Mouse (Mus musculus): ENCODE data around the gene Gm20388. TPM values are rescaled to one million over a fixed set of nuclear protein-coding genes. Genes with fewer than 3 reads are reported as not detected.
A peak's percentile ranks its signal among the peaks of the same experiment; 100 is the strongest.

Gene Gm20388
- polyA plus RNA-seq, 1 experiment, result 59.3 TPM

GRCm38 (mm10) chr8:119941471-119941870 is 30.8 kb downstream of the Gm20388 start:
- no peak for DNase-seq (ENCODE audit: low read depth)
- no peak for TF ChIP-seq POLR2A (IDR thresholded peaks at IDR 0.05; ENCODE audit: borderline replicate concordance, extremely low read depth, insufficient read depth, insufficient read length, poor library complexity, severe bottlenecking)
- no peak for TF ChIP-seq CTCF (IDR thresholded peaks at IDR 0.05; ENCODE audit: borderline replicate concordance, extremely low read depth, insufficient read depth, insufficient read length)

DNA sequence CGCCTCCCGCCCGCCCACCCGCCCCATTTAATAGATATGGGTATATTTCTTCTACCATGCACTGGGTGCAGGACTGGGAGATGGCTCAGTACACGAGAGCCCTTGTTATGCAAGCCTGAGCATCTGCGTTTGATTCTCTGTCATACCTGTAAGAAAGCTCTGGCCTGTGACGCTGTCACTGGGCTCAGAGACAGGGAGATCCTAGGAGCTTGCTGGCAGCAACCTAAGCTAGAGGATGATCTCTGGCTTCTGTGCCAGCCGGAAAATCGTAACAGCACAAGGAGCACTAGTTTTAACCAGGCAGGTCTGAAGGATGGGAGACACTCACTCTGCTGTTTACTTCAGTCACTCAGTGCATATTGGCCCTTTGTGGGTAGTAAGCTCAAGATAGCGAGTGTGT is 33.0 kb downstream of the Gm20388 start:
- no peak for DNase-seq (ENCODE audit: low read depth)
- no peak for TF ChIP-seq CTCF (IDR thresholded peaks at IDR 0.05; ENCODE audit: borderline replicate concordance, extremely low read depth, insufficient read depth, insufficient read length)
- no peak for TF ChIP-seq POLR2A (IDR thresholded peaks at IDR 0.05; ENCODE audit: borderline replicate concordance, extremely low read depth, insufficient read depth, insufficient read length, poor library complexity, severe bottlenecking)

- DNase-seq (ENCODE audit: low read depth), result peak; percentile 80
Measured at GRCm38 (mm10) chr8:119944096-119944811, 33.6 kb downstream of the Gm20388 start.

GRCm38 (mm10) chr8:119946326-119946865 is 35.8 kb downstream of the Gm20388 start:
- DNase-seq (ENCODE audit: low read depth), result no peak
- TF ChIP-seq CTCF (IDR thresholded peaks at IDR 0.05; ENCODE audit: borderline replicate concordance, extremely low read depth, insufficient read depth, insufficient read length) (no peak), POLR2A (IDR thresholded peaks at IDR 0.05; ENCODE audit: borderline replicate concordance, extremely low read depth, insufficient read depth, insufficient read length, poor library complexity, severe bottlenecking) (no peak)

More at GRCm38 (mm10) chr8:119944096-119944811, 33.6 kb downstream of the Gm20388 start:
- no peak for TF ChIP-seq POLR2A (IDR thresholded peaks at IDR 0.05; ENCODE audit: borderline replicate concordance, extremely low read depth, insufficient read depth, insufficient read length, poor library complexity, severe bottlenecking)
- TF ChIP-seq CTCF (IDR thresholded peaks at IDR 0.05; ENCODE audit: borderline replicate concordance, extremely low read depth, insufficient read depth, insufficient read length), result peak; percentile 94

DNA sequence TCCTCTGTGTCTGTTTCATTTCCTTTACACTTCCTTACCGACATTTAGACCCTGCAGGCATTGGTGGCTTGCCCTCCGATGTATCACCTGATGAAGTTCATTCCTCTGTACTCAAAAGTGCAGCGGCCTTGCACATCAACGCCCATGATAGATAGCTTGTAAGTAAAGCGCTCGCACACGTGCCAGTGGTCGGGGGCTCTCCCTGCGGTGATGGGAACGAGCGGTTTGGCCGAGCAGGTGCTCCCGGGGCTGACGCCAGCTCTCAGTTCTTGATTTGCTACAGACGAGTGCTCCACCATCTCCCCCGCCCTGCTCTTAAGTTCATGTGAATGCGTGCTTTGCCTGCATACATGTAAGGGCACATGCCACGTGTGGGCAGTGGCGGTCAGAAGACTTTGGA is 37.0 kb downstream of the Gm20388 start:
- no peak for DNase-seq (ENCODE audit: low read depth)
- no peak for TF ChIP-seq CTCF (IDR thresholded peaks at IDR 0.05; ENCODE audit: borderline replicate concordance, extremely low read depth, insufficient read depth, insufficient read length)
- no peak for TF ChIP-seq POLR2A (IDR thresholded peaks at IDR 0.05; ENCODE audit: borderline replicate concordance, extremely low read depth, insufficient read depth, insufficient read length, poor library complexity, severe bottlenecking)

- no peak for DNase-seq (ENCODE audit: low read depth)
Measured at GRCm38 (mm10) chr8:119948340-119948739, 37.7 kb downstream of the Gm20388 start.

GRCm38 (mm10) chr8:119952282-119952681 is 41.6 kb downstream of the Gm20388 start:
- TF ChIP-seq POLR2A (IDR thresholded peaks at IDR 0.05; ENCODE audit: borderline replicate concordance, extremely low read depth, insufficient read depth, insufficient read length, poor library complexity, severe bottlenecking) (no peak), CTCF (IDR thresholded peaks at IDR 0.05; ENCODE audit: borderline replicate concordance, extremely low read depth, insufficient read depth, insufficient read length) (no peak)
- no peak for DNase-seq (ENCODE audit: low read depth)

More at GRCm38 (mm10) chr8:119948340-119948739, 37.7 kb downstream of the Gm20388 start:
- TF ChIP-seq POLR2A (IDR thresholded peaks at IDR 0.05; ENCODE audit: borderline replicate concordance, extremely low read depth, insufficient read depth, insufficient read length, poor library complexity, severe bottlenecking), result no peak
- TF ChIP-seq CTCF (IDR thresholded peaks at IDR 0.05; ENCODE audit: borderline replicate concordance, extremely low read depth, insufficient read depth, insufficient read length), result no peak

DNA sequence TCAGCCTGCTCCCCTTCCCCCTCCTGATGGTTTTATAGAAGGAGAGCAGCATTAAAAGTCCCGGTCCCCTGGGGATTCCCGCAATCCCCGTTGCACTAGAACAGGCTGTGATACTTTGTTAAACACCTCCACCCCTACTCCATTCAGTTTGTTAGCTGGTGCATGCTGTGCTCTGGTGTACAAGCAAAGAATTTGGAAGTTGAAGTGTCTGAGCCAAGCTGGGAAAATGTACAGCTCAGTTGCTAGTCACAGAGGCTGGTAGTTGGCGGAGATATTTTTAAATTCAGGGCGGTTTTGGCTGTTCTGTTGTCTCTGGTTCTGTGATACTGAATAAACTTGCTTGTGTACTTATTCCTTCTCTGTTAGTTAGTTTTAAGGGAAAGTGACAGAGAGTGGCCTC is 42.1 kb downstream of the Gm20388 start:
- no peak for DNase-seq (ENCODE audit: low read depth)
- TF ChIP-seq CTCF (IDR thresholded peaks at IDR 0.05; ENCODE audit: borderline replicate concordance, extremely low read depth, insufficient read depth, insufficient read length) (no peak), POLR2A (IDR thresholded peaks at IDR 0.05; ENCODE audit: borderline replicate concordance, extremely low read depth, insufficient read depth, insufficient read length, poor library complexity, severe bottlenecking) (no peak)

GRCm38 (mm10) chr8:119955333-119955732 is 44.7 kb downstream of the Gm20388 start:
- DNase-seq (ENCODE audit: low read depth), result no peak
- TF ChIP-seq CTCF (IDR thresholded peaks at IDR 0.05; ENCODE audit: borderline replicate concordance, extremely low read depth, insufficient read depth, insufficient read length), result no peak
- no peak for TF ChIP-seq POLR2A (IDR thresholded peaks at IDR 0.05; ENCODE audit: borderline replicate concordance, extremely low read depth, insufficient read depth, insufficient read length, poor library complexity, severe bottlenecking)

- no peak for DNase-seq (ENCODE audit: low read depth)
- TF ChIP-seq CTCF (IDR thresholded peaks at IDR 0.05; ENCODE audit: borderline replicate concordance, extremely low read depth, insufficient read depth, insufficient read length) (no peak), POLR2A (IDR thresholded peaks at IDR 0.05; ENCODE audit: borderline replicate concordance, extremely low read depth, insufficient read depth, insufficient read length, poor library complexity, severe bottlenecking) (no peak)
Measured at GRCm38 (mm10) chr8:119958076-119958475, 47.4 kb downstream of the Gm20388 start.

- DNase-seq (ENCODE audit: low read depth), result peak; percentile 93
- TF ChIP-seq CTCF (IDR thresholded peaks at IDR 0.05; ENCODE audit: borderline replicate concordance, extremely low read depth, insufficient read depth, insufficient read length) (no peak), POLR2A (IDR thresholded peaks at IDR 0.05; ENCODE audit: borderline replicate concordance, extremely low read depth, insufficient read depth, insufficient read length, poor library complexity, severe bottlenecking) (no peak)
Measured at GRCm38 (mm10) chr8:119960531-119961104, 50.0 kb downstream of the Gm20388 start.

Data from brain, embryonic 14.5 days (tissue).